Mouse (Mus musculus) cerebellum, adult 2 months (tissue): ENCODE measurements around the gene Med18.
A peak's percentile ranks its signal among the peaks of the same experiment; 100 is the strongest.

Source experiments
- CTCF ChIP-seq: fragments of 200-500 bp; IDR thresholded peaks from 2 replicates; pipeline ENCODE4 v1.5.1; 2011; ENCODE audit warnings: low read depth, mild to moderate bottlenecking, control low read depth, low read length, moderate library complexity, borderline replicate concordance; ENCODE audit not compliant: insufficient read depth
- POLR2A ChIP-seq: fragments of 200-500 bp; IDR thresholded peaks from 2 replicates; pipeline ENCODE4 v1.6.1; 2011; ENCODE audit warnings: low read length, control low read depth, borderline replicate concordance; ENCODE audit not compliant: insufficient read depth

GRCm38 (mm10) chr4:132421923-132422782 is 41.6 kb downstream of the Med18 start, which contains the start of gene Phactr4:
- TF ChIP-seq POLR2A (peak; percentile 86), CTCF (no peak)
